In the genomic region with DNA sequence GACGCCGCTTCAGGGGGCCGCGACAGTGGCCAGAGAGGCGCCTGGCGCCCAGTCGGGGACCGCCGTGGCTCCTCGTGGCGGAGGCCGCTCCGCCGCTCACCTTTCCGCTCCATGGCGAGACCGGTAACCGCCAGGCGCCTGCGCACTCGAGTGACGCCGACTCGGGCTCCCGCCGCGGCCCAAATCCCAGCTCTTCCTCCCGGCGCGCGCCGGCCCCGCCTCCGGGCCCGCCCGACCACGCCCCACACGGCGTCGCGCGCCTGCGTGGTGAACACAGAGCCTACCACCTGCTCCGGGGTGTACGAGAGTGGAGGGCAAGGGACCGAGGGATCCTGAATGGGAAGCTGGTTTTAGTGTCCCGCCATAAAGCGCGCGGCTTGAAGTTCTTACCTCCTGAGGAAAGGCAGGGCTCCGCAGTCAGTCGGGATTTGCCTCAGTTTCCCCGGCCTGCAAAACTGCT, we compare ENCODE assay signal across 8 mouse cellular contexts. TPM values are rescaled to one million over a fixed set of nuclear protein-coding genes. Genes with fewer than 3 reads are reported as not detected.
DNase-seq lines count a peak whose midpoint lies in the region; ATAC-seq lines count a peak whose summit lies in the region.

A gene (minus strand): TSS at position 410 of the 460 bp plus-strand sequence.

- H3K4me1 ChIP-seq in hindbrain, embryonic 11.5 days (replicated peaks; ENCODE audit: control insufficient read depth, insufficient read depth, low read length), result peaks cover 10% of the 10 kb centered on the region; the same call in 1 of the 2 replicates

- no peaks in the 10 kb centered on the region for H3K36me3 ChIP-seq in hindbrain, embryonic 11.5 days (ENCODE audit: control insufficient read depth, insufficient read depth, low read length)

- H3K27ac ChIP-seq in hindbrain, embryonic 11.5 days (ENCODE audit: low read depth, low read length), result peak within 1 kb of the TSS; percentile 86

- DNase-seq in MN1 (ENCODE audit: low spot score), result peak; percentile 97
- peak; percentile 89 for DNase-seq in cerebellum, adult 9-10 months
- peak; percentile 64 to 92 for DNase-seq in frontal cortex, adult 2 months (ENCODE audit: extremely low spot score in 1 of 2, low spot score in 1 of 2)
- peak; percentile 97 for DNase-seq in hindbrain, embryonic 11.5 days (ENCODE audit: low spot score)
- DNase-seq in layer of hippocampus, postnatal 10 days (ENCODE audit: low spot score in 2 of 2), result peak; percentile 87 to 93
- peak; percentile 92 for DNase-seq in lung, postnatal 10 days
- DNase-seq in ovary, postnatal 36 days (ENCODE audit: low spot score), result peak; percentile 92
- DNase-seq in thymus, postnatal 36 days, result peak; percentile 92 to 93

- WGBS in hindbrain, embryonic 11.5 days, result under 1% methylated on average over 39 of the region's 53 CpGs

- peak within 1 kb of the TSS; percentile 94 for H3K9ac ChIP-seq in hindbrain, embryonic 11.5 days (ENCODE audit: low read depth, low read length)

- no peaks in the 10 kb centered on the region for H3K9me3 ChIP-seq in hindbrain, embryonic 11.5 days (ENCODE audit: control insufficient read depth, low read length)

- H3K4me2 ChIP-seq in hindbrain, embryonic 11.5 days (replicated peaks; ENCODE audit: low read depth, low read length), result peak within 1 kb of the TSS; percentile 88

- no peaks in the 10 kb centered on the region for H3K27me3 ChIP-seq in hindbrain, embryonic 11.5 days (ENCODE audit: control insufficient read depth, insufficient read depth, low read length)

- peak; percentile 94 for ATAC-seq in hindbrain, embryonic 11.5 days (ENCODE audit: low FRiP score)

- peak within 1 kb of the TSS; percentile 94 for H3K4me3 ChIP-seq in hindbrain, embryonic 11.5 days (ENCODE audit: low read depth, low read length)

RNA-seq across cellular contexts. Expression of the gene that starts here (rescaled TPM):
- 58.6 and 65.0 TPM in 2 replicates for polyA plus RNA-seq in frontal cortex, adult 2 months (2012; rRNA removed)
- polyA plus RNA-seq in hindbrain, embryonic 11.5 days (2014; fragmentation: Nextera tagmentation; extraction: Ambion mirVana), result 133 and 164 TPM in 2 replicates
- total RNA-seq in layer of hippocampus, postnatal 10 days (2021), result 100 to 1,000 TPM; 103 to 105 TPM

Comparison
In these comparisons a context has a peak if more than half of its experiments do, and no peak if none do; other contexts are left out.
1. Peak in every context shown above with its lines: DNase-seq, ATAC-seq, H3K4me3 ChIP-seq and H3K27ac ChIP-seq.